Mouse (Mus musculus): ENCODE results near the gene Ypel1.

Gene Ypel1

DNA sequence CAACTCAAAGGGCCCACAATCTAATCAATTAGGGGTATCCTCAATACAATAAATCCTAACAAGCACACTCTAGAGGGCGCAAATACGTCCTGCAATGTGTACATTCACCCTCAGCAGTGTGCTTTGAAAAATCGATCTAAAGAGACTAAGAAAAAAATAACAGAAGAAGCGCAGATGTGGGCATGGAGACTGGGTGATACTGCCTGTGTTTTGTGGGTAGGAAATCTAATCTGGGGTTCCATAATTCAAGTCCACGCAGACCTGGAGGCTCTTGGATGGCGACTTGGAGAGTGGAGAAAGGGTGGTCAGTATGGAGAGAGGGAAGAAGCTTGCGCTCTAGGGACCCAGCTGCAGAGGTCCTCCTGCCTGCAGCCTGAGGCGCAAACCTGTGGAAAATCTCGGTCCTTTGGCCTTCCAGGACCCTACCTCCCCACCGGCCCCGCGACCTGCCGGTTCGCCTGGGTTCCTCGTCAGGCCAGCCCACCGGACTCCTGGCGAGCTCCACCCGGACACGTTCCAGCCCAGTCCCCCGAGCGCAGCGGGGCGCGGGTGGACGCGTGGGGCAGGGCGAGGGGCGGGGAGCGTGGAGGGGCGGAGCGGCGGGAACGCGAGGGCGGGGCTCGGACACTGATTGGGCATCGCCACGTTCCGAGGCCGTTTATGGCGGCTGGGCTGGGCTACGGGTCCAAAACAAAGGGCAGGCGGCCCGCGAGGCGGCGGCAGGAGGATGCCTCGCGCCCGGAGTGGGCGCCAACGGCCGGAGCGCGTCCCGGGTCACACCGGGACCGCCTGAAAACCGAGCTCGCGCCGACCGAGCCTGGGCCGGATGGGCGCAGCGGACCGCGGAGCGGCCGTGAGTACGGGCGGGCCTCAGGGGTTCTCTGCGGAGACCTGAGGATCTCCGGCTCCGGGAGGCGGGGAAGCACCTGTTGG lies at the start of gene Ypel1:
Gene Ypel1 (plus strand): TSS at position 186 of the 933 bp plus-strand sequence.
- DNase-seq, result peak; percentile 77

DNA sequence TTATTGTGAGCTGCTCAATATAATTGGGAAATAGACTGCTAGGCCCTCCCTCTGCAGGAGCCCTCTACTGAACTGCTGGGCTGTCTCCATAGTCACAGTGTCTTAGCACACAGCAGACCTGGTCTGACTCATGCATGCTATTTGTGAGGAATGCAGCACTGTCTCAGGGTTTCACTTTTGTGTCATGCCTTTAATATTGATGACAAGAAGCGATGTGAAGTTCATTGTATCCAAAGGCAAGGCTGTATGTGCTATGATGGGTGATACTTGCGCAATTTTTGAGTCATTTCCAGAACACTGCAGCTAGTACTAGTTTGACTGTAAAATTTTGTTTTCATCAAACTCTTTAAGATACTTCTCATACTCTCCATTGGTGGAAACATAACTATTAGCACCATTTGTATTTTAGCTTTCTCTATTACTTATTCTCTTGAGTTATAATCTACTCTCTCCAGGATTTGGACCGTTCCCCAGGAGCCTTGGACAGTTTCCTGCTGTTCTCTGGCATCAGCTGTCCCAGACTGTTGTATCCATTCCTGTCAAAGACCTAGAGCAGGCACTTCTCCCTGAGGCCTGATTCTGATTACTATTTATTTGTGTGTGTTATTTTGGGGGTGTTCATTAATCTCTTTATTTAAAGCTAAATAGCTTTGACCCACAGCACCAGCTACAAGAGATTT lies 44.9 kb upstream of the Ypel1 start:
- peak; percentile 23 for DNase-seq

DNA sequence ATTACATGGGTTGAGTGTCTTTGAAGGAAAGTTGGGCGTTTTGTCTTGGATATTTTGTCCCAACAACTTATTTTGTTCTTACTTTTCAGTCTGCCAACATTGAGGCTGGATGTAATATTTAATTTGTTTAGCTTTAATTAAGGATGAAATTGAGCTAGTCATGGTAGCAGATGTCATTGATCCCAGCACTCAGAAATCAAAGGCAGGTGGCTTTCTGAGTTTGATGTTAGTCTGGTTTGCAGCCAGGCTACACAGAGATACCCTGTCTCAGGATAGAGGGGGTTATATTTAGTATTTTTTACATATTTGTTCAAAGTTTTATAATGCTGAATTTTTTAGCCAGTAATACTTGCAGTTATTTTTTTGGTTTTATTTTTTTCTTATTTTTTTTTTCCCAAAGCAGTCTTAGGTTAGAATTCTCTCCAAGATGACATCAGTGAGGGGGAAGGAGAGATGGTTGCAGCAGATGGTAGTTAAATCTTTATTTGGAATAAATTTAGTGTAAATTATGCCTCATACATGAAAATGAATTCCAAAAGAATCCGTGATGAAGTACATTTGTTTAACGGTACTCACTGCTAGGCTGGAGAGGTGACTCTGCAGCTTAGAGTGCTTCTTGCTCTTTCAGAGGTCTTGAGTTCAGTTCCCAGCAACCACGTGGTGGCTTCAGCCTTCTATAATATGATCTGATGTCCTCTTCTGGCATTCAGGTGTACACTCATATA lies 39.4 kb upstream of the Ypel1 start:
- DNase-seq, result no peak

DNA sequence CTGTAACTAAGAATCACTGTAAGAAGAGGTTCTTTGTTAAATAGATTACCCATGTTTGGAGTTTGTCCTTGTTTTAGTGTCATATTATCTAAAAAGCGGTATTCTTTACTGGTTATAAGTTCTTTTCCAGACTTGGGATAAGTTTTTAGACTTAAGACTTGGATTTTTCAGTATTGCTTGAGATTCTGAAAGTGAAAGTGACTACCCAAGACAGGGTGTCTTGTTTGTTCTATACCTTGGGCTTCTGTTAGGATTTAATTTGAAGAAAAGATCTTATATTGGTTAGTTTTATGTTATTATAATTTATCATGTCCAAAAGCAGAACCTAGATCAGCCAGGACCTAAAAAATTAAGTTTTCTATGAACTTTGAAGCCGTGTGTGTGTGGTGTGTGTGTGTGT lies 35.7 kb upstream of the Ypel1 start:
- DNase-seq, result no peak

DNA sequence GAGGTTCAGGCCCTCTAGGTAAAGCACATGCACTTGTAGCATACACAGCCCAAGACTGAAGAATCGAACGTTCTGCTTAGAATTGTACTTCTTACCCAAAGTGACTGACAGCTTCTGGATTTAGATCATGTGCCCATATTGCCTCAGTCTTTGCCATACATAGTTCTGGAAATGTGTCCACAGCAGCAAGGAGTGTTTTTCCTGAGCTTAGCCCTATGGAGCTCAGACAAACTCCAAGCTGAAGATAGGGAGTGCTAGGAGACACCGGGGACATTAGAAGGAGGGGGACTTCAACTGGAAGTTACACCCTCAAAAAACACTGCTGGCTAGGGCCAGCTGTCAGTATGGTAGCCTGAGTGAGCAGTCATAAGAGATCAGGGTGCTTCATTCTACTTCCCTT lies 28.8 kb upstream of the Ypel1 start:
- no peak for DNase-seq

DNA sequence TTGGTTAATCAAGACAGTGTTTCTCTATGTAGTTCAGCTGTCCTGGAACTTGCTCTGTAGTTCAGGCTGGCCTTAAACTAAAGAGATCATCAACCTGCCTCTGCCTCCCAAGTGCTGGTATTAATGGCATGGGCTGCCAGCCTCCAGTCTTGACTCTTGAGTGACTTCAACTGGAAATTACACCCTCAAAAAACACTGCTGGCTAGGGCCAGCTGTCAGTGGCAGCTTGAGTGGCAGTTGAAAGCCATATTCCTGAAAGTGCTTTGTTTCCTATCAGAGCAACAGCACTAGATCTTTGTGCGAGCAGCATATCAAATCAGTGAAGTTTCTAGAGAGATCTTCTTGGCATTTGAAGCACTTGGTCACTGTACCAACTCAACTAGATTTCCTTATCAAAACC lies 28.1 kb upstream of the Ypel1 start:
- no peak for DNase-seq

DNA sequence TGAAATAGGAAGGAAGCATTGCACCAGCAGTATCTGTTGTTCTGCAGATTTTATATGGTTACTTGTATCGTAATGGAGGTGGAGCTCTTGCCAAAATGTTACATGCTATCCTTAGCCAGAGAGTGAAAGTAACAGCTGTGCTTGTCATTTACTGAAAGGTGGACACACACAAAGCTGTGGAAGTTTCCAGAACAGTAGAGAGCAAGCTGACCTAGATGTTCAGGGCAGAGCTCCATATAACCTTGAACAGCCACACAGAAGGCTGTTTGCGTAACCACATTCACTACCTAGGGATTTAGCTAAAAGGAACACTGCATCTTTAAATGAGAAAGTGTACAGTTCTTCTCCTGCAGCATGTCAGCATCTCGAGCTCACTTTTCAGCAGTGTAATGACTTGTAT lies 25.2 kb upstream of the Ypel1 start:
- DNase-seq, result no peak

DNA sequence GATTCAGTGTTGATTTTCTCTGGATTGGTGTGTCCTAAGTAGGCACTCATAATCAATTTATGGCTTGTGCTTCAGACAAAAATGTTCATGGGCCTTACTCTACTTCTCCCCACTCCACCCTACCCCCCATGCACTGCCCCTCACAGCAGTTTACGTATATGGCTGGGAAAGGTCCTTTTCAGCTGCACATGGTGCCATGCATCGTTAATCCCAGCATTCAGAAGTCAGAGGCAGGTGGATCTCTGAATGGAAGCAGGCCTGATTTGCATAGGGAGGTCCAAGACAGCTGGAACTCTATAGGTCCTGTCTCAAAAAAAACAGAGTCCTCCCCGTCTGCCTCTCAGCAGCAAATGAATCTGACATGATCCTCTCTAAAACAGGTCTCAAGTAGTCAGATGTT lies 24.2 kb upstream of the Ypel1 start:
- DNase-seq, result no peak

DNA sequence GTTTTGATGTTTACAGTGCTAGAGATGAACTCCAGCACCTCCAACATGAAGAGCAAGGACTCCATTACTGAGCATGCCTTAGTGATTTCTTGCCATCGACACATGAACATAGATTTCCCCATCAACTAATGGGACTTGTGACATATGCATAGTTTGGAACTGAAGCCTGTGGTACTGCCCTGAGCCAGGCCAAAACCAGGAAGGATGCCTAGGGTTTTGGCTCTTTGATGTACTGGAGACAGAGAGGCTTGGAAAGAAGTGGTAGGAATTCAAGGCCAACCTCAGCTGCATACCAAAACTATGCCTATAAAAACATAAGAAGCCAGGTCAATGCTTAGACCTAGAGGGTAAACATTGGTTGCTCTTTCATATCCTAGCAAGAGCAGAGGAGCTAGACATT lies 19.6 kb upstream of the Ypel1 start:
- DNase-seq, result no peak

DNA sequence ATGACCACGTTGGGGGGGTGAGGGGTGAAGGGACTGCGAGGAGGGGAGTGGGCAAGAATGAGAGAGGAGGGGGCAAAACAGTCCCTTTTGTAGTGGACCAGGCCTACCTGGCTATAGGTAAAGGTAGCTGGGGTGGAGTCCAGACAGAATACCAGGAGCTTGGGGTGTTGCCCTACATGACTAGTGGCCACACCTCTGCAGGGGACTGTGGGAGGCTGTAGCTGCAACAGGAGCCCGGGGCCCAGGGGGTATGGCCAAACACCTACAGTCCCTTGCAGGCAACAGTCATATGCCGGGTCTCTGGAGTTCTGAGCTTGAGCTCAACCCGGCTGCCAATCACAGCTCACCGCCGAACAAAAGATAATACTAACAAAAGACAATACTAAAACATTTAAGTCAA lies 17.4 kb upstream of the Ypel1 start:
- no peak for DNase-seq

DNA sequence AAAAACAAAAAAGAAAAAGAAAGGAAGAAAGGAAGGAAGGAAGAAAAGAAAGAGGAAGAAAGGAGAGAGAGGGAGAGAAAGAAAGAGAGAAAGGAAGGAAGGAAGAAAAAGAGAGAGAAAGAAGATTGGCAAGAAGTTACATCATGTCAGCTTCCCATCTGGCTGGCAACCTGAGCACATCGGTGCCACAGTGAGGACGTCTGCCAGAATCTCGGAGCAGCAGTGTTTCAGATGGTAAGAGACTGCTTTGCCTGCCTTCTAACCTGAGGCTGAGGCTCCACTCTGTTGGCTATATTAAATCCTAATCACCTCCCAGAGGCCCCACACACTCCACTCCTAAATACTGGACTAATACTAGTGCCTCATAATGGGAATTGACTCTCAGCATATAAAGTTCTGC lies 15.6 kb upstream of the Ypel1 start:
- DNase-seq, result no peak

DNA sequence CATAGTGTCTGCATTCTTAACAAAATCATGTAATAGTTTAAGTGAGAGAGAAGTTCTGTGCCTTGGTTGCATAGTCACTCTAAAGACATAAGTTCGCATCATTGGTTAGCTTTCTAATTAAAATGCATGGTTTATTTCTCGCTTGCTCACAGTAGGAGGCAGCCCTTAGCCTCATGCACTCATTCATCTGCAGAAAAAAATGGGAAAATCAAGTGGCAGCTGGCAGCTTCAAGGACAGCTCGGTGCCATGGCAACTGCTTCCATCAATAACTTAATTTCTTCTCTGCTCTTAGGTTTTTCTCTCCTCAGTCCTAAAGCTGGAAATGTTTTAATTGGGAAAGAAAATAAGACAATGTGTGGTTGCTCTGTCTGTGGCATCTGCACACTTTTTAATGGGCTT lies 13.9 kb upstream of the Ypel1 start:
- no peak for DNase-seq

DNA sequence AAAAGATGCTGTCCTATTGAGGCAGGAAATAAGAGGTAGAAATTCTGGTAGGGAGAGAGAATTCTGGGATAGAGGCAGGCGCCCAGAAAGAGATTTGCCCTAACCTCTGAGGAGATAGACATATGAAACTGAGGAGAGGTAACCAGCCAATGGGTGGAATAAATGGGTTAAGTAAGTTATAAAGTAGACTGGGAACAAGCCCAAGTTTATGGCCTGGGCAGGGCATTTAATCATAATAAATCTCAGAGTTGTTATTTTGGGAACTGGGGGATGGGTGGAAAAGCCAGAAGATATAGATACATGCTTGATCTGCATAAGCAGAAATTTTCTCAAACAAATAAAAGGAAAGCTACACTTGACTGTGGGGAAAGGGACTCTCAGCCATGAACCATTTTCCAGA lies 7.2 kb upstream of the Ypel1 start:
- no peak for DNase-seq

DNA sequence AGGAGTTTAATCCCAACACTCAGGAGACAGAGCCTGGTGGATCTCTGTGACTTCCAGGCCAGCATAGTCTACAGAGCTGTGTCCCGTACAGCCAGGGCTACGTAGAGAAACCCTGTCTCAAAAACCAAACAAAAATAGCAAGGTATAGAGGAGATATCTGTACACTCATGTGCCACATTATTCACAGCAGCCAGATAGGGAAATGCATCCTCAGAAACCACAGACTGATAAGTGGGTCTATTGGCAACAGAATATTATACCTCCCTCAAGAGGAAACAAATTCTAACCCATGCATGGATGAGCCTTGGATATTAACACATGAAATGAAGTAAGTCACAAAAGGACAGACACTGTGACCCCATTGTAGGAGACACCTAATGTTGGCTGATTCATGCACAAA lies 1.9 kb upstream of the Ypel1 start:
- no peak for DNase-seq

DNA sequence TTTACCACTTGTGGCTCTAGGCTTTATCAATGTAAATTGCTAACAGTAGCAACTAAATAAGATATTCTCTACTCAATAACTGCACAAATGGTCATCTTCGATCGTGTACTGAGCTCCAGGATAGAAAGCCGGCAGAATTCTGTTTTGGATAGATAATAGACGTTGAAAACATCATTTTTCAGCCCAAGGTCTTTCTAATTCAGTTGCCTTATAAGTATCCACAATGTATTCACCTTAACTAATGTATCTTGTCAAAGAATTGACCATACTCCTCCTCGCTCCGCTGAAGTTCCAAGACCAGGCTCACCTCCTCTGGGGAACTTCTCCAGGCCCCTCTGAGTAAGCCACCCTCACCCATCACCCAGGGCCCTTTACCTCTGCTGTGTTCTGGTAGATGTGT lies 1.2 kb downstream of the Ypel1 start:
- no peak for DNase-seq

DNA sequence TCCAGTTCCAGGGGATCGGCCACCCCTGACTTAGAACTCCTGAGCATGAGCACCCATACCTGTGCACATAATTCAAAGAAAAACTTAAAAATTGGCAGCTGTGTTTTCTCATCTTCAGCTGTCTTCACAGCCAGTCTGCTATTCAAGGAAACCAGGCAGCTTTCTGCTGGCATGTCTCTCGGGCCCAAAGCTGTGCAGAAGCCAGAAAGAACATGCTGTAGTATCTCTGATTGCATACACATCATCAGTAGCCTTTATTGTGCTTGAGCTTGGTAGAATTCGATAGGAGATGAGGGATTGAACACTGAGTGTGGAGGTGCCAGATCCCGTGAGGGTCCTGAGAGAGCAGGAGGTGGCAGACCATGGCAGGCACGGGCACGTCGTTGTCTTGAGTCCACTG lies 3.5 kb downstream of the Ypel1 start:
- no peak for DNase-seq

DNA sequence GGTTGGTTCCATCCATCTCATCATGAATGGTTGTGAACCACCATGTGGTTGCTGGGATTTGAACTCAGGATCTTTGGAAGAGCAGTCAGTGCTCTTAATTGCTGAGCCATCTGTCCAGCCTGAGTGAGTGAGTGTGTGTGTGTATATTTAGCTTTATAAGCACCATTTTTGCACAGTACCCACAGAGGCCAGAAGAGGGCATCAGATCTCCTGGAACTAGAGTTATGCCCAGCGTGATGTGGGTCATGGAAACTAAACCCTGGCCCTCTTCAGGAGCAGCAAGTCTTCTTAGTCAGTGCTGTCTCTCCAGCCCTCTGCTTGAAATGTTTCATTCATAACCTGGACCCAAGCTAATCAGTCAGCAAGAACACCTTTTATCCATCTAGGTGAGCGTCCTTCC lies 6.8 kb downstream of the Ypel1 start:
- DNase-seq, result no peak

DNA sequence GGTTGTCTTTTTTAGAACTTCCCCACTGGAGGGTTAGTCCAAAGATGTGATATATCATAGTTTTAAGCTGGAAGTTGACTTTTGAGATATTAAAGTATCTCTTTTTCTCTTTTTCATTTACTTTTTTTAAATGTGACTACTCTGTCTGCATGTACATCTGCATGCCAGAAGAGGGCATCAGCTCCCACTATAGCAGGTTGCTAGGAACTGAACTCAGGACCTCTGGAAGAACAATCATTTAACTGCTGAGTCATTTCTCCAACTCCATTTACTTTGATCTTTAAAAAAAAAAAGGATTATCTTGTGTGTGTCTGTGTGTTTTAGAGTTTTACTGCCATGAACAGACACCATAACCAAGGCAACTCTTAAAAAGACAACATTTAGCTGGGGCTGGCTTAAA lies 7.4 kb downstream of the Ypel1 start:
- no peak for DNase-seq

DNA sequence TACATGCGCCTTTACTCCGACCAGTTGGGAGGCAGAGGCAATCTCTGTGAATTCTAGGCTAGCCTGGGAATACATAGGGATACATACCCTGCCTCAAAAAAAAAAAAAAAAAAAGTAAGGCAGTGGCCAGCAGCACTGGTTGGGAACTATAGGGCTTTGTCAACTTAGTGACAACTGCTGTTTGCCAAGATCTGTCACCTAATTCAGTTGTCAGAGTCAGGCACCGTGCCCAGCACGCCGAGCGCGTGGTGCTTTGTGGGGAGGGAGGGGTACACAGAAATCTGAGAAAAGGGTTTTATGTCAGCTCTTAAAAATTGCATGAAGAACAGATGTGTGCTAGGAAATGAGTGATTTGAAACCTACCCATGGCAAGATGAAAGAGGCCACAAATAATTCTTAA lies 8.6 kb downstream of the Ypel1 start:
- no peak for DNase-seq

DNA sequence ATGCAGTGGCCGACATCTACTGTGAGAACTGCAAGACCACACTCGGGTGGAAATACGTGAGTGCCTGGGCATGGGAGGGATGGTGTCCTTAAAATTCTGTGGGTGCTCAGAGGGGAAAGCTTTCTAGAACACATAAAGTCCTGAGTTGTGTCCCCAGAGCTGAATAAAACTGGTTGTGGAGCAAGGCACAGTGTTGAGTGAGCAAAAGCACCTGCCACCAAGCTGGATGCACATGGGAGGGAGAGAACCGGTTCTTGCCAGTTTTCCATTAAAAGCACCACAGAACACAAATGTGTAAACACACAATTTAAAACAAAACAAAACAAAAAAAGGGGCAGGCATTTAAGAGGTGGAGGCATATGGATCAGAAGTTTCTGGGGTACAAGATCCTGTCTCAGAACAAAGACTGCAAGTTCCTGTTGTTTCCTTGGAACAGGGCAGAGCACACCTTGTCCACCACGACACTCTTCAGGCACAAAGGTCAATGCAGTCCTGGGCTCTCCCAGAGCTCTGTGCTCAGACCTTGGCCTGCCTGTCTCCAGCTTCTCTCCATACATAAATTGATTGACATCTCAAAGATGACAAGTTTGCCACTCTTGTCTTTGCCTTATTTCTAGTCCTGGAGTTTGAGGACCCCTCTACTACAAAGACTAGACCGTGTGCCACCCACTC lies 12.8 kb downstream of the Ypel1 start:
- DNase-seq, result no peak

DNA sequence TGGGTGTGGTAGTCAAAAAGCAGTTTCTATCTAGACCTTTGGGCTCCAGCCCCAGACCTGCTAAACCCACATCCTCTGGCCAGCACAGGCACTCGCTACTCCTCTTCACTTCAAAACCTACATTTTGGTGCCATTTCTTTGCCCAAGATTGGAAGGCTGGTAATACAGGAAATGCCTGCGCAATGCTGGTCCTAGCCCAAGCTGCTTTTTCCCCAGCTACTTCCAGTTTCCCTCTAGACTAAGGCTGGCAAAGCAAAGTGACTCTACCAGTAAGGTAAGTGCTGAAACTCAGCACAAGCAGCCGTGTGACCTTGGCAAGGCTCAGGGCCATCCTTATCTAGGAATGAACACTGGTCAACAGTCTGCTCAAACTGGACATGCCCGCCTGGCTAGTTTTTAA lies 16.1 kb downstream of the Ypel1 start:
- DNase-seq, result no peak

DNA sequence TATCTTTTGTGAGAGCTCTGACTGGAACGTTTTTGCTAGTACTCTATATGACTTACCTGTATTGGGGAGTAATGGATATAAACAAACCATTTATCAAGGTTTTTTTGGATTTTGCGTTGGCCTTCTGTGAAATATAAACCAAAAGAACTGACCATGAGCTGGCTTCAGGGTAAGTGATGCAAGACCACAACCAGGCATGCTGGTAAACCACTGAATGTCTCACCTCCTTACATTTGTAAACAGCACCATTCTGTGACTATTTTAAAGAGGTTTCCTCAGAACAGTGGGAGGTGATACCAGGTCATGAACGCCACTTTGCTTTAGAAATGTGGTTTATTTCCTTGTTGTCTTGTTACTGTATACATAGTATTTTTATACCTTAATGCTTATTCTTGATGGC lies 16.7 kb downstream of the Ypel1 start:
- DNase-seq, result no peak

DNA sequence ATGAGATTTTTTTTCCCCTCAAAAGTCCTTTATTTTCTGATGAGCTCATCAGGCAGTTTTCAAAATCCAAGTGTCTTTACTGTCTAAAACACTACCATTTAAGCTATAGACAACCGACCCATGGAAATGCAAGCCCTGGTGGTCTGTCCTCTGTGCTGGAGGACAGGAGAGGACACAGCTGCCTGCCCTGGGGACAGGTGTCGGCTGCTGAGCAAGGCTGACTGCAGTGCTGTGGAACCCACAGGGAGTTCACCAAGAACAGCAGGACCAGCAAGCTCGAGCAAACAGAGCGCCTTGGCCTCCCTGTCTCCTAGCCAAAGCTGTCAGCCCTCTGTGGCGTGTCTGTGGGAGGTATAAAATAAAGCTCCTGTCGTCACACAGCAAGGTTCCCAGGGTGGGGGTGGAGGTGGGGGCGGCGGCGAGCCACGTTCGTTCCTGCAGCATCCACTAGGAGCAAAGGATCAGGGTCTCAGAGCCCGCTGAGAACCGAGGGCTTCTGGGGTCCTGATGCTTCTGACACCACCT lies 17.2 kb downstream of the Ypel1 start:
- DNase-seq, result no peak

Measured in cerebellum, adult 8-10 months (tissue).